Mouse (Mus musculus) CD8-positive naive resting alpha-beta T cell, adult 2 months (primary cell): ENCODE data around the gene Ift122.

ENCODE experiments used
- DNase-seq, 2 experiments: peaks; one replicate each; pipeline ENCODE4 v3.0.0; 2022; ENCODE audit warnings: low read depth in 2 of 2, low spot score in 2 of 2

The Ift122 gene

GRCm38 (mm10) chr6:115891061-115891460, 37.8 kb downstream of the Ift122 start:
- DNase-seq: no peak

GRCm38 (mm10) chr6:115891497-115892061, 38.3 kb downstream of the Ift122 start:
- no peak for DNase-seq

- no peak for DNase-seq
Observed at GRCm38 (mm10) chr6:115892363-115892762, 39.1 kb downstream of the Ift122 start.

DNA sequence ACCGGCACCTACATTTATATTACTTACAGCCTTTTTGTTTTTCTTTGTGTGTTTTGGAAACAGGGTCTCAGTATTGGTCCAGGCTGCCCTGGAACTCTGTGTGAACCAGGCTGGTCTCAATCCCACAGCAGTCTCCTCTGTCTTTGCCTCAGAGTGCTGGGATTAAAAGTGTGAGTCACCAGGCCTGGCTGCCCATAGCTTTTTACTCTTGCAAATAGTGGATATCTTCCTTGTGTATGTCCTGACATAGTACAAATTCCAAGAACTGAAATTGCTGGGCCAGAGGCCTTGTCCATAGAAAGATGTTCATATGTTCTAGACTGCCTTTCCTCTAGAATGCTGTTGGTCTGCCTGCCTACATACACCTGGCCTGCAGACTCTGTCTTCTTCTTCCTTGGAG, 43.1 kb downstream of the Ift122 start:
- DNase-seq: no peak

- DNase-seq: no peak
Observed at GRCm38 (mm10) chr6:115897117-115897516, 43.8 kb downstream of the Ift122 start.

- DNase-seq: no peak
Observed at GRCm38 (mm10) chr6:115897926-115898520, 44.8 kb downstream of the Ift122 start.

DNA sequence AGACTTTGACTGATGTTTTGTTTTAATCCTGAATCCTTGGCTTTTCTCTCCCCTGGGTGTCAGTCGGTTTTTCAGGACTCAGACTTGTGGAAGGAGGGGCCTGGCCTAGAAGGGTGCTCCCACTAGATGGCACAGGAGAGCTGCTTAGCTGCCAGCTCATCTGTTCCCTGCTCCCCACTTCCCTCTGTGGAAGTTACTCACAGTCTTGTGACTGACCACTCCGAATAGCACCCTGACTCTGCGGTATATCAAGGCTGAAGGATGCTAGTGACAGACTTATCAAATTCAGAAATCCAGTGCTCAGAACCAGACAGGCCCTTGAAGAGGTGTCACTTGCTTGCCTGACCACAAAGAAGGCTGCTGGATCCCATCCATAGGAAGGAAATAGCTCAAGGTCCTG, 47.8 kb downstream of the Ift122 start:
- DNase-seq: no peak

DNA sequence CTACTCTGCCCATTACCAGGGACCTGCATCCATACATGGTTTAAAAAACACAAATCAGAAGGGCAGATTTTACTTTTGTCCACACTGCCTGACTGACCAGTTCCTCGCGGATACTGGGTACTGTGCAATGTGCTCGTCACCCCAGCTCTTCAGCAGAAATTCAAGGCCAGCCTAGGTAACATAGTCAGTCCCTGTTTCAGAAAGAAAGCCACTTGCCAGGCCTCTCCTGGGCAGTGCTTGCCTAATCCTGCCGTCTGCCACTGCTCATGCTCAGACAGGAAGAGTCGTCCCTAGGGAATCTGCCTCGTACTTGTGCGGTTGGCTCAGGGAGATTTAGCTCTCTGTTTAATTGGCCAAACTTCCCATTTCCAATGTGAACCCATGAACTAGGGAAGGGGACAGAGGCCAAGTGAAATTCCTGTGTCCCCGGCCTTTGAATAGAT, 48.2 kb downstream of the Ift122 start:
- no peak for DNase-seq

DNA sequence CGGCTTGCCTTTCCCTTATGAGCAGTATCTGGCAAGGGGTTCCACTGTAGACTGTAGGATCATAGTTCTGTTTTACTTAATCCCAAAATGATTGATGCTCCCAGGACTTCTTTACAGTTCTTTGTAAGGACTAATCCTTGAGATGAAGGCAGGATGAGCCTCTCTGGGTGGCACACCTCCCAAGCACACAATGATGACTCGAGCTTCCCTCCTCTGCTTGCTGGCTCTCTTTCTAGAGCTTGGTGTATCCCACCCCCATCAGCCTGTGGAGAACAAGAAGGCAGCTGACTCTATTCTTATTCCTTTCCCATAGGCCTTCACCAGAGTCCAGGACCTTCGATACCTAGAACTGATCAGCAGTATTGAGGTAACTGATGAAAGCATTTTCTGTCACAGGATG, 49.3 kb downstream of the Ift122 start:
- no peak for DNase-seq

- no peak for DNase-seq
Observed at GRCm38 (mm10) chr6:115905568-115905967, 52.3 kb downstream of the Ift122 start.

GRCm38 (mm10) chr6:115906455-115906854, 53.2 kb downstream of the Ift122 start:
- DNase-seq: no peak

GRCm38 (mm10) chr6:115906871-115907270, 53.6 kb downstream of the Ift122 start:
- no peak for DNase-seq

DNA sequence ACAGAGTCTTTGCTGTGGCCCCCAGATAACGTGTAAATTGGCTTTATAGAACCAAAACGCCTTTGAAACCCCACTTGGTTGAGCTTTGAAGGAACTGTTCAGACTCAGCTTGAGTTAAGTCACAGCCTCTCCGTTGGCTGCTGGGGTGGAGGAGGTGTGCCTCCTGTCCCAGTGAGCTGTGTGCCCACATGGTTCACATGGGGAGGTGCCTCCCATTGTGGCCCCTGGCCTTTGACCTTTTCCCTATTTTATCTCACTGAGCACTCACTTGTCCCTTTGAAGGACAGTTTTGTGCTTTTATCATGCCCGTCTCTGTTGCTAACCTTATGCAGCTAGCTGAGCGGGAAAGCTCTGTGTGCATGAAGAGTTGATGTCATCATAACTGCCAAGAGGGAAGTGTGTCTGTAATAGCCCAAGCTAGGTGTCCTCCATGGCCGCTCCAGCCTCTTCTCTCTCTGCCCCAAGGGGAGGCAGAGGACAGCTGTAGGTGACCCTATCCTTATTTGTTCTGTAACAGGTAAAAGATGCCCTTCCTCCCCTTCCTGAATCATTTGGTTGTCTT, 55.2 kb downstream of the Ift122 start:
- DNase-seq: no peak

GRCm38 (mm10) chr6:115909052-115909451, 55.8 kb downstream of the Ift122 start:
- DNase-seq: no peak

GRCm38 (mm10) chr6:115909940-115910339, 56.7 kb downstream of the Ift122 start:
- no peak for DNase-seq

DNA sequence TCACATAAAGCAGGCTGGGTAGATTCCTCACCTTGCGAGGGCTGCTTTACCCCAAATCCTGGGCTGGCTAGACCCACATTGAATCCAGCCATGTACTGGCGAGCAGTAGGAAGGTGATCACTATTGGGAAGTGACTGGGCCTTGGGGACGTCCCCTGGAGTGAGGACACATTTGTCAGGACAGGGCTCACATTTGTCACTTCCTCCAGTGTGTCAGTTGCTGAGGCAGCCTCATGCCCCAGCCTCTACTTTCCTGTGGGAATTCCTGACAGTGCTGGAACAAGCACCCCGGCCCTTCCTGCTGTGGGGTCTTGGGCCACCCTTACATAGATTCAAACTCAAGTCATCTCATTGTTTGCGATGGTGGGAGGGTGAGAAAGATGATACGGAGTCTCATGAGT, 58.5 kb downstream of the Ift122 start:
- DNase-seq: no peak

DNA sequence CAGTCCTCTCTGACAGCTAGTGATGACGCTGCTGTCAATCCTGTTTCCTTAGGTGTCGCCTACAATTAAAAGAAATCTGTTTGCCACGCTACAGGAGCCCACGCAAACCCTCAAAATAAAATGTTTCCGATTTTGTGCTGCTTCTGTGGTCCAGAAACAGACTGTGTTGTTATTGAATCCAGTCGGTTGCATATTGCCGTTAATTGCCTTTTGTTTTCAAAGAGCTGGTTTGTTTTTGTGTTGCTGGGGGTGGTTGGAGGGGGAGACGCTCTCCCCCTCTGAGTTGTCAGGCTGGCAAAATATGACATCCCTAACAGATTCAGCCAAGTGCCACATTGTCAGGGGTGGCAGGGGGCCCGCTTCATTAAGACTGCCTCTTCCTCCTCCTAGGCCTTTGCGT, 60.2 kb downstream of the Ift122 start:
- DNase-seq: no peak

DNA sequence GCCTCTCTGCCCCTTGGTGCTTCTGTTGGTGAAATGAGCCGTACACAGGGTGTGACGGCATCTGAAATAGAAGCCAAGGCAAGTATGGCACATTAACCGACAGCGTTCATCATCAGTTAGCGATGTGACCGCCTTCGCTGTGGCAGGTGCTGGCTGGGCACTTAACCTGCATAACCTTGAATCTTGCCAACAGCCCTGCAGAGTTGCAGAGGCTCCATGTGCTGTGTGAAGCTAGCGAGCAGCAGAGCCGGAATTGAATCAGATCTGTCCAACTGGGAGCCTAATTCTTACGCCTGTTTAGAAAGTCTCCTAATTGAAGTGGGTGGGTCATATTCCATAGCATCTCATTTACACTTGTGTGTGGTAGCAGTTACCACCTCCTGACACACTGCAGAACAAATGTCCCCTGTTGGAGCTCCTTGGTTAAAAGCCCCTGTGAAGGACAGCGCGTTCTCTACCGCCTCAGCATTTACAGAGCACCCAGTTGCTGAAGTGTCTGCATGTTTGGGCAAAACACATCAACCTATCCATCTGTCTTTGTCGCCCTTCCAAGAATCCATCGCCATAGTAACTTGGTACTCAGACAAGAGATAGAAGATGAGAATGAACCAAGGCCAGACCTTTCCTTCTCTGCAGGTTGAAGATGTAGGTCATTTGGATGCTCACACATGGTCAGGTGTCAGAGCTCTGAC, 61.4 kb downstream of the Ift122 start:
- no peak for DNase-seq

DNA sequence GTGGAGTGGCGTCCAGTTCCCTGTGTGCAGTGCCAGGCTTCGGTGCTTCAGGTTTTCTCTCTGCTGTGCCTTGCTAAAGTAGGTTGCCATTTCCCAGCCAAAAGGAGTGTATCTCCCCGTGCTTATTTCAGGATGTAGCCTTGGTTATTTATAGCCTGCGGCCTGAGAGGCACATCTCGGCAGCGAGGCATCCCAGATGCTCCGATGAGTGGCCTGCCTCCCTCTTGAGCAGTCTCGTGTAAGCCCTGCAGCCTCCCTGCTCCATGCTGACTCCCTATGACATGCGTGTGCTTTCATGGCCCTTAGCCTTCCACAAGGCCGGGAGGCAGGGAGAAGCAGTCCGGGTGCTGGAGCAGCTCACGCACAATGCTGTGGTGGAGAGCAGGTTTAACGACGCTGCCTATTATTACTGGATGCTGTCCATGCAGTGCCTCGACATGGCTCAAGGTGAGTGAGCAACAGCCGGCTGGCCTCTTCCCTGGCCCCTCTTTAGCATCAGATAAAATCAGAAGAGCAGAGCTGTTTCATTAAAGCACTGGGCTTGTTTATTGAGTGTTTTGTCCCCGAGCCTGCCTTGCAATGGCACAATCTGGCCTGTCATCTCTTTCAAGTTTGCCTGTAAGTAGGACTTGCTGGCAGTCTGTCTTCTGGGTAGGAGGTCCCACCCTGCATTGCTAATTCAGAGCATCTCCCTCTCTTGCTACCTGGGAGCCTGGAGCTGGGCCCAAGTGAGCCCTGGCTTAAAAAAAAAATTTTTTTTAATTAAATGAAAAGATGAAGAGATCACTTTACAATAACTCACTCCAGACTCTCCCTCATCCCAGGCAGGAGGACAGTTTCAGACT, 62.6 kb downstream of the Ift122 start:
- no peak for DNase-seq

GRCm38 (mm10) chr6:115916611-115917010, 63.3 kb downstream of the Ift122 start:
- DNase-seq: no peak

DNA sequence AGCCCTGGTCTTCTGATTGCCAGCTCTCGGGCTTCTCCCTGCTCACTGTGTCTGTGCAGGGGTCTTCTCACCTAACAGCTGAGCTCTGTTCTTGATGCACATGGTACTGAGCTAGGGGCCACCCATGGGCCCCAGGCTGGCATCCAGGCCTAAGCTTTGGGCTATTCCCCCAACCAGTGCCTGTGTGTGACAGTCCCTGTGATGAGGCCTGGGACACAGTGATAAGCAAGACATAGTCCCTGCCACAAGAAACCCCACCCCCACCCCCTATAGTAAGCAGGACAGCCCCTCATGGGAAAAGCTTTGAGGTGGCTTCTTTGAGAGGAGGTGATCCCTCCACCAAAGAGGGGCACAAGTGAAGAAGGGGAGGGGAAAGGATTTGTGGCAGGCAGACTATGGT, 65.3 kb downstream of the Ift122 start:
- DNase-seq: no peak
